Mouse (Mus musculus) liver, embryonic 15.5 days (tissue): ENCODE data around the gene Mycl. TPM values are rescaled to one million over a fixed set of nuclear protein-coding genes. Genes with fewer than 3 reads are reported as not detected.

Experiments used
- ATAC-seq: fragments of 200-750 bp; cut with Nextera tagmentation; 2 replicates; pipeline ENCODE4 v1.8.0; 2017; ENCODE audit warnings: moderate number of reproducible peaks, mild to moderate bottlenecking, moderate library complexity; ENCODE audit not compliant: insufficient read depth
- H3K27ac ChIP-seq: fragments of 300-500 bp; sonication (generic); replicated peaks from 2 replicates; pipeline ENCODE4 v1.5.1; 2015; ENCODE audit warnings: mild to moderate bottlenecking, inconsistent platforms
- H3K27me3 ChIP-seq: fragments of 300-500 bp; sonication (generic); 2 replicates; pipeline ENCODE4 v1.6.1; 2015; ENCODE audit warnings: mild to moderate bottlenecking, inconsistent platforms
- H3K36me3 ChIP-seq: fragments of 300-500 bp; sonication (generic); replicated peaks from 2 replicates; pipeline ENCODE4 v1.6.1; 2015; ENCODE audit warnings: moderate library complexity, mild to moderate bottlenecking, inconsistent platforms
- H3K4me1 ChIP-seq: fragments of 300-500 bp; sonication (generic); replicated peaks from 2 replicates; pipeline ENCODE4 v1.6.1; 2015; ENCODE audit warnings: inconsistent platforms
- H3K4me2 ChIP-seq: fragments of 300-500 bp; sonication (generic); 2 replicates; pipeline ENCODE4 v1.6.1; 2015; ENCODE audit warnings: moderate library complexity, mild to moderate bottlenecking, inconsistent platforms
- H3K4me3 ChIP-seq: fragments of 300-500 bp; sonication (generic); replicated peaks from 2 replicates; pipeline ENCODE4 v1.5.1; 2015; ENCODE audit warnings: mild to moderate bottlenecking, inconsistent platforms
- H3K9ac ChIP-seq: fragments of 300-500 bp; sonication (generic); 2 replicates; pipeline ENCODE4 v1.6.1; 2015; ENCODE audit warnings: moderate library complexity, mild to moderate bottlenecking, inconsistent platforms
- H3K9me3 ChIP-seq: fragments of 300-500 bp; sonication (generic); replicated peaks from 2 replicates; pipeline ENCODE4 v1.6.1; 2016; ENCODE audit warnings: inconsistent platforms
- WGBS: fragments of 180-500 bp; shearing (Covaris S2); methylation state at CpG from one replicate; pipeline ENCODE4 v1.1.7; 2015; ENCODE audit warnings: mixed read lengths; ENCODE audit not compliant: insufficient replicate concordance; 5-methylcytosine and 5-hydroxymethylcytosine counted together
- polyA plus RNA-seq: library from polyadenylated mRNA; unstranded; fragments of >200 nt; fragmentation: Nextera tagmentation; extraction: Ambion mirVana; gene quantifications from 2 replicates; pipeline ENCODE4 v1.2.1, GENCODE M21; 2015

Mycl gene
- polyA plus RNA-seq, 1 experiment from 2014 or later: 0.89 TPM

- ATAC-seq: no peak
- WGBS: 65% methylated on average over 1 of the region's 1 CpGs
- Histone ChIP-seq H3K27me3 (no peaks in the 10 kb centered on the region), H3K4me1 (peaks cover 26% of the 10 kb centered on the region), H3K27ac (no peak overlapping the region), H3K4me3 (no peak overlapping the region), H3K4me2 (no peak overlapping the region), H3K9me3 (no peaks in the 10 kb centered on the region), H3K9ac (no peak overlapping the region), H3K36me3 (peaks cover 14% of the 10 kb centered on the region)
These were observed 27.4 kb downstream of the Mycl start for GRCm38 (mm10) chr4:123022896-123023295.

GRCm38 (mm10) chr4:123025418-123025817, 30.0 kb downstream of the Mycl start:
- no peak overlapping the region for H3K9ac ChIP-seq
- no peak overlapping the region for H3K4me2 ChIP-seq
- 31% methylated on average over 2 of the region's 2 CpGs for WGBS
- ATAC-seq: no peak
- H3K27ac ChIP-seq: no peak overlapping the region; the same call in 1 of the 2 replicates
- H3K36me3 ChIP-seq: peaks cover 24% of the 10 kb centered on the region
- H3K27me3 ChIP-seq: no peaks in the 10 kb centered on the region
- H3K4me3 ChIP-seq: no peak overlapping the region
- peaks cover 15% of the 10 kb centered on the region; the same call in 1 of the 2 replicates for H3K4me1 ChIP-seq
- no peaks in the 10 kb centered on the region for H3K9me3 ChIP-seq

GRCm38 (mm10) chr4:123026161-123026560, 30.7 kb downstream of the Mycl start:
- peaks cover 23% of the 10 kb centered on the region for H3K36me3 ChIP-seq
- 0 out of 2 replicates have a peak overlapping the region, but pooled peaks have one; percentile 14 for H3K27ac ChIP-seq
- H3K9me3 ChIP-seq: no peaks in the 10 kb centered on the region
- H3K4me2 ChIP-seq: 0 out of 2 replicates have a peak overlapping the region, but pooled peaks have one; percentile 1
- ATAC-seq: peak; percentile 40; the same call in 1 of the 2 replicates
- H3K4me1 ChIP-seq: peaks cover 15% of the 10 kb centered on the region; the same call in 1 of the 2 replicates
- no peaks in the 10 kb centered on the region for H3K27me3 ChIP-seq
- no peak overlapping the region for H3K9ac ChIP-seq
- 45% methylated on average over 13 of the region's 13 CpGs for WGBS
- no peak overlapping the region for H3K4me3 ChIP-seq

- no peak for ATAC-seq
- Histone ChIP-seq H3K9me3 (no peaks in the 10 kb centered on the region), H3K36me3 (peaks cover 28% of the 10 kb centered on the region), H3K27ac (0 out of 2 replicates have a peak overlapping the region, but pooled peaks have one; percentile 14), H3K4me1 (peaks cover 15% of the 10 kb centered on the region; the same call in 1 of the 2 replicates), H3K9ac (no peak overlapping the region), H3K4me3 (no peak overlapping the region), H3K4me2 (no peak overlapping the region), H3K27me3 (no peaks in the 10 kb centered on the region)
- 46% methylated on average over 4 of the region's 4 CpGs for WGBS
These were observed 31.1 kb downstream of the Mycl start for GRCm38 (mm10) chr4:123026597-123026996.

- Histone ChIP-seq H3K4me2 (no peak overlapping the region), H3K9me3 (no peaks in the 10 kb centered on the region), H3K4me1 (0 out of 2 replicates have a peak, but pooled peaks cover 5% of the 10 kb centered on the region), H3K36me3 (peaks cover 15% of the 10 kb centered on the region), H3K9ac (no peak overlapping the region), H3K27ac (no peak overlapping the region), H3K27me3 (no peaks in the 10 kb centered on the region), H3K4me3 (no peak overlapping the region)
- WGBS: 69% methylated on average over 2 of the region's 2 CpGs
- ATAC-seq: no peak
These were observed 39.4 kb downstream of the Mycl start for GRCm38 (mm10) chr4:123034841-123035240.

GRCm38 (mm10) chr4:123035636-123036035, 40.2 kb downstream of the Mycl start:
- peaks cover 22% of the 10 kb centered on the region for H3K36me3 ChIP-seq

GRCm38 (mm10) chr4:123036710-123037109, 41.3 kb downstream of the Mycl start:
- WGBS: 75% methylated on average over 3 of the region's 3 CpGs
- Histone ChIP-seq H3K36me3 (peaks cover 14% of the 10 kb centered on the region), H3K27me3 (no peaks in the 10 kb centered on the region), H3K4me1 (no peaks in the 10 kb centered on the region), H3K4me3 (no peak overlapping the region), H3K4me2 (no peak overlapping the region), H3K9ac (no peak overlapping the region), H3K9me3 (no peaks in the 10 kb centered on the region), H3K27ac (no peak overlapping the region)
- no peak for ATAC-seq

More at GRCm38 (mm10) chr4:123035636-123036035, 40.2 kb downstream of the Mycl start:
- Histone ChIP-seq H3K4me1 (no peaks in the 10 kb centered on the region), H3K9me3 (no peaks in the 10 kb centered on the region), H3K4me3 (no peak overlapping the region), H3K4me2 (no peak overlapping the region), H3K27me3 (no peaks in the 10 kb centered on the region), H3K27ac (no peak overlapping the region), H3K9ac (no peak overlapping the region)
- no peak for ATAC-seq
- 79% methylated on average over 2 of the region's 2 CpGs for WGBS

GRCm38 (mm10) chr4:123041131-123041530, 45.7 kb downstream of the Mycl start:
- Histone ChIP-seq H3K4me3 (no peak overlapping the region), H3K4me2 (no peak overlapping the region), H3K27ac (no peak overlapping the region), H3K9ac (no peak overlapping the region), H3K36me3 (peaks cover 22% of the 10 kb centered on the region), H3K27me3 (no peaks in the 10 kb centered on the region), H3K4me1 (no peaks in the 10 kb centered on the region), H3K9me3 (no peaks in the 10 kb centered on the region)
- 84% methylated on average over 6 of the region's 6 CpGs for WGBS
- no peak for ATAC-seq

- Histone ChIP-seq H3K27me3 (no peaks in the 10 kb centered on the region), H3K4me3 (no peak overlapping the region), H3K4me2 (no peak overlapping the region), H3K9ac (no peak overlapping the region), H3K36me3 (peaks cover 43% of the 10 kb centered on the region), H3K4me1 (no peaks in the 10 kb centered on the region), H3K27ac (no peak overlapping the region), H3K9me3 (no peaks in the 10 kb centered on the region)
- WGBS: 73% methylated on average over 1 of the region's 1 CpGs
- ATAC-seq: no peak
These were observed 48.4 kb downstream of the Mycl start for GRCm38 (mm10) chr4:123043858-123044257.

GRCm38 (mm10) chr4:123044842-123045241, 49.4 kb downstream of the Mycl start:
- Histone ChIP-seq H3K36me3 (peaks cover 47% of the 10 kb centered on the region), H3K4me1 (no peaks in the 10 kb centered on the region), H3K4me2 (no peak overlapping the region), H3K4me3 (no peak overlapping the region), H3K9me3 (no peaks in the 10 kb centered on the region), H3K9ac (no peak overlapping the region), H3K27ac (no peak overlapping the region), H3K27me3 (no peaks in the 10 kb centered on the region)
- ATAC-seq: no peak
- WGBS: 79% methylated on average over 4 of the region's 4 CpGs

GRCm38 (mm10) chr4:123046300-123046699, 50.8 kb downstream of the Mycl start:
- no peaks in the 10 kb centered on the region for H3K27me3 ChIP-seq
- H3K9me3 ChIP-seq: no peaks in the 10 kb centered on the region
- H3K4me3 ChIP-seq: no peak overlapping the region
- 76% methylated on average over 3 of the region's 3 CpGs for WGBS
- H3K27ac ChIP-seq: no peak overlapping the region
- no peak overlapping the region for H3K9ac ChIP-seq
- peaks cover 3% of the 10 kb centered on the region; the same call in 1 of the 2 replicates for H3K4me1 ChIP-seq
- H3K4me2 ChIP-seq: no peak overlapping the region
- peaks cover 45% of the 10 kb centered on the region for H3K36me3 ChIP-seq
- no peak for ATAC-seq

- Histone ChIP-seq H3K36me3 (peaks cover 80% of the 10 kb centered on the region), H3K9ac (no peak overlapping the region), H3K27me3 (no peaks in the 10 kb centered on the region), H3K4me2 (no peak overlapping the region), H3K4me1 (peaks cover 3% of the 10 kb centered on the region; the same call in 1 of the 2 replicates), H3K27ac (no peak overlapping the region), H3K9me3 (no peaks in the 10 kb centered on the region), H3K4me3 (no peak overlapping the region)
- ATAC-seq: peak; percentile 65; the same call in 1 of the 2 replicates
- WGBS: 65% methylated on average over 5 of the region's 5 CpGs
These were observed 55.3 kb downstream of the Mycl start for GRCm38 (mm10) chr4:123050681-123051211.
